Mouse (Mus musculus) thymus, postnatal 0 days (tissue): ENCODE data around the gene Plekhm2. TPM values are rescaled to one million over a fixed set of nuclear protein-coding genes. Genes with fewer than 3 reads are reported as not detected.

ENCODE experiments used
- DNase-seq: peaks from one replicate; pipeline ENCODE4 v3.0.0-alpha.2; 2015; ENCODE audit warnings: low spot score
- polyA plus RNA-seq: library from polyadenylated mRNA; unstranded; fragments of >200 nt; fragmentation: Nextera tagmentation; extraction: Ambion mirVana; gene quantifications from 2 replicates; pipeline ENCODE4 v1.2.1, GENCODE M21; 2015

Plekhm2 gene
- 2.6 and 3.6 TPM in 2 replicates for polyA plus RNA-seq

DNA sequence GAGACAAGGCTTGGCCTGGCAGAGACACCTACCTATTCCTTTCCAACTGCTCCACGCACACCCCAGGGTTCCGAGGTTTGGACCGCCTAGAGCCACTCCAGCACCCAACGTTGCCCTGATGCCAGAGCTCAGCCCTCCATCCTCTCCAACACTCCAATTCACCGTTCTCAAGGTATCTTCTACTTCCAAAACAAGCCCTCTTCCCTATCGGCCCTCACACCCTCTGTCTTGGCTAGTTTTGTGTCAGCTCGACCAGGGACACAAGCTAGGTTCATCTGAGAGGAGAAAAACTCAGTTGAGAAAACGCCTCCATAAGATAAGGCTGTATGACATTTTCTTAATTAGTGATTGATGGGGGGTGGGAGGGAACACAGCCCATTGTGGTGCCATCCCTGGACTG is at the start of gene Plekhm2:
Gene Plekhm2 (minus strand): TSS at position 101 of the 400 bp plus-strand sequence.
- no peak for DNase-seq

GRCm38 (mm10) chr4:141713598-141714142 is 49.0 kb upstream of the Plekhm2 start:
- DNase-seq, result no peak

DNA sequence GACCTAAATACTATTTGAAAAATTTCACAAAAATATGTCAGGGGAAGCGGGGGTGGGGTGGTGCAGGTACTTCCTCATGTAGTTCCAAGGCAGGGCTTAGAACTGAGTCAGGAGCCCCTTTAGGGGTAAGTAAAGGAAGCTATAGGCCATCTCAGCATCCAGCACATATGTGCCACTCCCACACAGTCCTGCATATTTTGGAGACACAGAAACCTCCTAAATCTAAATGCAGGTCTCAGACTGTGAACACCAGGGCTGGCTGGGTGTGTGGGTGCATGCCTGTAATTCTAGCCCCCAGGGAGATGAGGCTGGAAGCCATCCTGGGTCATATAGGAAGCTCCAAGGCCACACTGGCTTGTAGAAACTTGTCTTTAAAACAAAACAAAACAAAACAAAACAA is 46.6 kb upstream of the Plekhm2 start:
- no peak for DNase-seq

DNA sequence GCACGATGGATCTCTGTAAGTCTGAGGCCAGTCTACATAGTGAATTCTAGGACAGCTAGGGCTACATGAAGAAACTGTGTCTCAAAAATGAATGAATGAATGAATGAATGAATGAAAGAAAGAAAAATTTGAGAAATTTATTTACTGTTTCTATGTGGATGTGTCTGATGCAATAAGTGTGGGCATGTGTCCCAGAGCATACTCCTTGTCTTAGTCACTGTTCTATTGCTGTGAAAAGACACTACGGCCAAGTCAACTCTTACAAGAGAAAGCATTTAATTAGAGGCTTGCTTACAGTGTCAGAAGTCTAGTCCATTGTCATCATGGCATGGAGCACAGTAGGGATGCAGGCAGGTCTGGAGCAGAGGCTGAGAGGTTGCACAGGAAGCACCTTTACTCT is 44.3 kb upstream of the Plekhm2 start:
- DNase-seq, result no peak

GRCm38 (mm10) chr4:141708005-141708404 is 43.3 kb upstream of the Plekhm2 start:
- DNase-seq, result no peak

DNA sequence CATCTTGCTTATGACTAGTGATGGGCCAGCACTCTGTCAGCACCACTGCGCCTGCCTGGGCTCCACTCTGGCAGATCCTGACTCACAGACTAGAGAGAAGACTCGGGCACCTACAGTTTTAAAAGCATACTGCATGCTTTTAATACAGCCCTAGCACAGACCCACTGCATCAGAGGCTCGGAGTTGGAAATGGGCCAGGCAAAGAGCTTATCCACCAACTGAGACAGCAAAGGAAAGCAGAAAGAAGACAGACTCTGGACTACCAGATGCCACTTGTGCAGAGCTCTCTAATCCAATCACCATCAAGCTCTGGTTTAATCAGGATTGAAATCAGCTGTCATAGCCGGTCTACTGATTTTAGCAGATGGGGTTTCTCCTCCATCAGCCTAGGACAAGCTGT is 40.6 kb upstream of the Plekhm2 start:
- no peak for DNase-seq

- DNase-seq, result no peak
These were observed 39.9 kb upstream of the Plekhm2 start for GRCm38 (mm10) chr4:141704625-141705024.

DNA sequence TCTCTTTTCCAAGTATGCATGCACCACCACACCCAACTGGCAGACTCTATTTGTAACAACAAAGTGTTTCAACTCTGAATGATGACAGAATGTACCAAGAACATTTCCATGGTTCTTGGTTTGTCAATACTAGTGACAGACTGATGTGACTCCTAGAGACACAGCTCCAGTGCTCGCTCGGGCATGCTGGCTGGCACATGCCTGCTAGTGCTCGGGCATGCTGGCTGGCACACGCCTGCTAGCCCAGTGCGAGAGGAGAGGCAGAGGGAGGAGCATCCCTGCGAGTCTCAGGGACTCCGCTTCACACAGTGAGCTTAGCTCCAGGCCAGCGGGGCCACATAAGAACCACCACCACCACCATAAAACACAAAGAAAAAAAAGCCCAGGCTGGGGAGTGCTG is 30.0 kb upstream of the Plekhm2 start:
- DNase-seq, result no peak

- no peak for DNase-seq
These were observed 23.8 kb upstream of the Plekhm2 start for GRCm38 (mm10) chr4:141688505-141688904.

DNA sequence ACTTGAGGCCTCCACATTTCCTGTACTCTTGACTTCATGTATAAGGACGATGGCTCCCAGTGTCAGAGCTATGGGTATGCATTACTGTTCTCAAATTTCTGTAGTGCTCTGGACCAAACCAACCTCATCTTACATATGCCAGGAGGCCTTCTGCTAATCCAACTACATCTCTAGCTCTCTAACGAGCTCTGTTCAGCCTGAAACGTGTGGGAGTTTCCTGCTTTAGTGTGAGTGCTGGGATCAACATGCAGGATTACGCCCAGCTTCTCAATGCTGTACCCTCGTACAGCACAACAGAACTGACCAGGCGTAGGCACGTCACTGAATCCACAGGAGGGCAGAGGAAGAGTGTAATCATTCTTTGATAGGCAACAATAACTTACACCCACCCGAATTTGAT is 21.8 kb upstream of the Plekhm2 start:
- DNase-seq, result no peak

- no peak for DNase-seq
These were observed 21.4 kb upstream of the Plekhm2 start for GRCm38 (mm10) chr4:141686093-141686492.

GRCm38 (mm10) chr4:141685499-141685898 is 20.8 kb upstream of the Plekhm2 start, which contains the start of gene Rsc1a1:
Gene Rsc1a1 (minus strand): TSS chr4:141685599.
- no peak for DNase-seq

- DNase-seq, result no peak
These were observed 18.1 kb upstream of the Plekhm2 start for GRCm38 (mm10) chr4:141682706-141683230.

DNA sequence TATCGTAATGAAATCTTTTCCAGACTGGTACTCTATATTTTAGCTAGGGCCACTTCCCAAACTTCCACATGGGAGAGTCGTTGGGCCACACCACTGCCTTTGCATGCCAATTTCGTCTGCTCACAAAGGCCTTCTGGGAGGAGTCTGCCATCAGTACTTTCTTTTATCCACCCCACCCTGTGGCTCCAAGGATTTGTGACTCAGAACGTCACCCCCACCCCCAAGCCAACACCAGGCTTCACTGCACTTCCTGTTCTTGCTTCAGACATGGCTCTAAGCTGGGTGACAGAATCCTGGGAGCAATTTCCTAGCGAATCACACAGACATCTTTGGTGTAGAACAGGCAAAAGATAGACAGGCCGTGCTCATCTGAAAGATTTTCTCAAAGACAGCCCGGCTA is 17.1 kb upstream of the Plekhm2 start:
- no peak for DNase-seq

DNA sequence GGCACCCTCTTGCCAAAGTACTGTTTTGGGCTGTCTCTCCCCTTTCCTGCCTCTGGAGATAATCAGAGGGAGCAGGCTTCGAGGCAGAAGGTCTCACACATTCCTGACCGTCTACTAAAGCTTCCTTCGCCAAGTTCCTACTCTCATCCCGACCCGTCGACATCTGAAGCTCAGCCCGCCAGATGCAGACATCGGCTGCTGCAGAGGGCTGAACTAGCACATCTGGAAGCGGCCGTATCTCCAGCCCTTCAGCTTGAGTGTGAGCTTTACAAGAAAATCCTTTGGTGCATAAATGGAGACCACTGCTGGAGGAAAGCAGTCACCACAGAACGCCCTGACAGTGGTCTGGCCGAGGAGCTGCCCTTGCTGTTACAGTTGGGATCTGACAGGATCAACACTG is 16.2 kb upstream of the Plekhm2 start:
- DNase-seq, result no peak

- no peak for DNase-seq
These were observed 14.3 kb upstream of the Plekhm2 start for GRCm38 (mm10) chr4:141679016-141679415.

- DNase-seq, result no peak
These were observed 11.8 kb upstream of the Plekhm2 start for GRCm38 (mm10) chr4:141676462-141676979.

GRCm38 (mm10) chr4:141672325-141672724 is 7.6 kb upstream of the Plekhm2 start:
- no peak for DNase-seq

GRCm38 (mm10) chr4:141671389-141671788 is 6.7 kb upstream of the Plekhm2 start:
- DNase-seq, result no peak

DNA sequence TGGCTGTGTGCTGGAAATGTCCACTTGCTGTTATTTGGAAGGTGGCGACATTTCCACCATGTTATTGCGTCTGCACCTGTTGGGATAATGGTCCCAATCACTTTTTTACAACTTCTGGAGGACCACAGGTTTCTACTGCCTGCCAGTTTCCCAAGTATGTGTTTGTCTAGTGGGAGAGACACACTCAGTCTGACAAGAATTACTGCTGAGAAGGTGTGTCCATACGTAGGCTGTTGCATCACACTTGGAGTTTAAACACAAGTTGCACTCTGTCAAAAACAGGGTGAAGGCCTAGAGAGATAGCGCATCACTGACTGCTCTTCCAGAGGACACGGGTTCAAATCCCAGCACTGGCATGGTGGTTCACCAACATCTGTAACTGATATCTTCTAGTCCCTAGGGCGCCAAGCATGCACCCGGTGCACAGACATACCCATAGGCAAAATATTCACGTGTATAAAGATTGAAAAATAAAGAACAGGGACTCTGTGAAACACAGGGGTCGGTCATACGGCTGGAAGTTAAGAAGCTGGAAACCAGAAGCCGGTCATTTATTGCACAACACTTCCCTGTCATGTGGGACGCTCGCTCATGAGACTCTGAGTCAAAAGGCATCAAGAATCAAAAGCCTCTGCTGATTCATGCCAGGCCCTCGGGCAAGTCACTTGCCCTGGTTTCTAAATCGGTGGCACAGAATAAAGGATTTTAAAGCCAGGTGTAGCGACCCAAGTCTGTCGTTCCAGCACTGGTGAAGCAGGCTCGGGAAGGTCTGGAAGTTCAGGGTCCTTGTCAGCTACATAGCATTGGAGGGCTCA is 5.4 kb upstream of the Plekhm2 start:
- no peak for DNase-seq

- peak; percentile 67 for DNase-seq
These were observed 521 bp downstream of the Plekhm2 start for GRCm38 (mm10) chr4:141664011-141664745.
